Mouse (Mus musculus) left cerebral cortex, postnatal 14 days (tissue): ENCODE measurements around the gene Ccnf. TPM values are rescaled to one million over a fixed set of nuclear protein-coding genes. Genes with fewer than 3 reads are reported as not detected.

Experiments
- microRNA-seq, 2 experiments: library from miRNA; unstranded; fragments of <30 nt; microRNA quantifications; one replicate each; pipeline ENCODE4 v1.2.0; 2022
- total RNA-seq, 2 experiments: library from RNA; stranded (reverse); gene quantifications; 2 replicates each; pipeline ENCODE4 v1.2.3; 2021

The Ccnf gene
- total RNA-seq, 2 experiments from 2014 or later, result 6.2 to 6.7 TPM

Small RNA genes within 50 kb of the gene (microRNA-seq; reads per million reads assigned to microRNA genes)
- gene Mir5134 (1.0 to 2.4 reads per million in 2 experiments), gene Mir6965 (0 to 0.79 reads per million in 2 experiments)

Other genes with a start within 250 kb of the Ccnf start
- gene Prss27, start 213.3 kb downstream of the Ccnf start, total RNA-seq, result not detected
- gene Kctd5, start 178.0 kb downstream of the Ccnf start, total RNA-seq, result 10 to 100 TPM; 37.6 to 48.3 TPM
- gene Pdpk1, start 100.6 kb downstream of the Ccnf start, total RNA-seq, result 10 to 100 TPM; 89.4 to 95.5 TPM
- gene Amdhd2, start 87.7 kb downstream of the Ccnf start, total RNA-seq, result 10 to 100 TPM; 32.4 to 36.1 TPM
- 1,000 to 10,000 TPM; 1,506 to 1,590 TPM for gene Atp6v0c, start 81.8 kb downstream of the Ccnf start, total RNA-seq
- gene Tbc1d24, start 45.9 kb downstream of the Ccnf start, total RNA-seq, result 10 to 100 TPM; 71.1 to 72.5 TPM
- gene Ntn3, start 42.0 kb downstream of the Ccnf start, total RNA-seq, result 10 to 100 TPM; 11.0 to 12.6 TPM
- 10 to 100 TPM in 1 of 2 experiments, 1 to 10 TPM in 1; 8.7 to 10.1 TPM for gene Tedc2, start 30.6 kb downstream of the Ccnf start, total RNA-seq
- 1 to 10 TPM in 1 of 2 experiments, under 1 TPM in 1; 0.77 to 1.3 TPM for gene Abca17, start 99.6 kb upstream of the Ccnf start, total RNA-seq
- gene Abca3, start 100.5 kb upstream of the Ccnf start, total RNA-seq, result 100 to 1,000 TPM; 111 to 118 TPM
- gene Rnps1, start 163.1 kb upstream of the Ccnf start, total RNA-seq, result 100 to 1,000 TPM; 141 to 145 TPM
- 10 to 100 TPM; 22.3 to 22.4 TPM for gene Eci1, start 175.2 kb upstream of the Ccnf start, total RNA-seq
- gene Dnase1l2, start 191.6 kb upstream of the Ccnf start, total RNA-seq, result 1 to 10 TPM; 4.8 to 6.5 TPM
- 10 to 100 TPM; 31.2 to 33.1 TPM for gene E4f1, start 218.8 kb upstream of the Ccnf start, total RNA-seq
- gene Pgp, start 218.9 kb upstream of the Ccnf start, total RNA-seq, result 10 to 100 TPM; 70.6 to 74.9 TPM
- gene Bricd5, start 222.4 kb upstream of the Ccnf start, total RNA-seq, result 1 to 10 TPM; 1.7 to 1.8 TPM
- gene Mlst8, start 227.6 kb upstream of the Ccnf start, total RNA-seq, result 10 to 100 TPM; 32.3 to 36.9 TPM
- 100 to 1,000 TPM; 134 to 145 TPM for gene Caskin1, start 237.1 kb upstream of the Ccnf start, total RNA-seq